Mouse (Mus musculus): ENCODE data around the gene P2ry2.

The P2ry2 gene

DNA sequence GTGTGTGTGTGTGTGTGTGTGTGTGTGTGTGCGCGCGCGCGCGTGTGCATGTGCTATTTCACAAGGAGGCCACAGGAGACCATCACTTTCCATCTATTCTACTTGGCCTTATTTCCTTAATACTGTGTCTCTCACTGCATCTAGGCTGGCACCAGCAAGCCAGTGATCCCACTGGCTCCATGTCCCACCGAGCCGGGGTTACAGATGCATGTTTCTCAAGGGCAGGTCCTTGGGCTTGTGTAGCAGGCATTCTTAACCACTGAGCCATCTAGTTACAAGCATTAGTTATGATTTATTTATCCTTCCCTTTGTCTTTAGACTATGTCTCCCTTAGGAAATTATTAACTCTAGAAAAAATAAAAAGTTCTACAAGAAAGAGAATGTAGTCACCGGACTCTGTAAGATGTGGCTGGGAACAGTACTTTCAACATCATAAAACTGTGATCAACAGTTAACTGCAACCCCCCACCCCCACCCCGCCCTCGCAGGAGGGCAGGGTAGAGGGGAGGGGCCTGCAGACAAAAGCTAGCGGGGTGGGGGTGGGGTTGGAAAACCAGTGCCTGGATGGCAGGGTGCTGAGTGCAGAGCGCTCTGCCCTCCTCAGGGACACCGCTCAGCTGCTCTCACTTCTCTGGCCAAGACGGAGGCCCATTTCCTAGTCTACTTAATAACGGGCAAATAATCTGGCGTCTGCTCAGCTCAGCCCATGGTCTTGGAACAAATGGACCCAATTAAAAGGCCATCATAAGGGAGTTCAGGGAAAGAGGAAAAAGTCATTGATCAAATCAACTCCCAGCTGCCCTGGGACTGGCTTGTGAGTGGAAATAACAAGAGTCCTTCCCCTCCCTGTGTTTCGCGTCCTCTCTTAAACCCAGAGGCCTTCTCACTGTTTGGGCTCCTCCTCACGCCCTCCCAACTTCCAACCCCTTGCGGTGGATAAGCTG, 27.9 kb downstream of the P2ry2 start:
- DNase-seq, result no peak

DNA sequence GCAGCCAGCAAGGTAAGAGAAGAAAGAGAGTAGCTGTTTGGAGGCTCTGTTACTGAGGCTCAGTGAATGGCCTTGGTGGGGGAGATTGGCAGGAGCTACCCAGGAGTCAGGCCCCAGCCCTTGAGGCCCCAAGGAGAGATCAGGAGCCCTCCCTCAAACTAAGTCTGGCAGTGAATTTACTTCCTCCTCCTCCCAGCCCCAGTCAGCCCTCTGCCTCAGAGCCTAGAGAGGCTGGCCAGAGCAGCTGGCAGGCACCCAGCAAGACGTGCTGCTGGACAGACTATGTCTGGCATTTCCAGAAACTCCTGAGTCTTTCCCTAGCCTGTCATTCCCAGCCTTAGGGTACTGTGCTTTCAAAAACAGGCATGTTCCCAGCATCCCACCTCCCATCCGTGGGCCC, 33.5 kb downstream of the P2ry2 start:
- DNase-seq, result no peak

DNA sequence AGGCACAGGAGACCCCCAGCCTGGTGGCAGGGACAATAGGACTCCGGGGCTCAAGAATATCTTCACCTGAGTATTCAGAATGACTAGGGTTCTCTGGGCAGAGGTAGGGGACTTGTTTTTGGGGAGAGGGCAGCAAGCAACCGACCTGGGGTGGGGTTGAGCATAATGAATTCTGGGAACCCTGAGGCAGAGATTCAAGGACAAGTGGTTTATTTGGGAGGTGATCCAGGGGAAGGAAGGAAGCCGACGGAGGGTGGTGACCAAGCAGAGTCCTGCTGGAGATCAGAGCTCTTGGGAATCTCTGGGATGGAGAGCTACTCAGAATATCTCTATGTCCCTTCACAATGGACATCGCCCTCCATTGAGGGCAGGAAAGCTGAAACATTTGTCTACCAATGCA, 34.5 kb downstream of the P2ry2 start:
- DNase-seq, result no peak

DNA sequence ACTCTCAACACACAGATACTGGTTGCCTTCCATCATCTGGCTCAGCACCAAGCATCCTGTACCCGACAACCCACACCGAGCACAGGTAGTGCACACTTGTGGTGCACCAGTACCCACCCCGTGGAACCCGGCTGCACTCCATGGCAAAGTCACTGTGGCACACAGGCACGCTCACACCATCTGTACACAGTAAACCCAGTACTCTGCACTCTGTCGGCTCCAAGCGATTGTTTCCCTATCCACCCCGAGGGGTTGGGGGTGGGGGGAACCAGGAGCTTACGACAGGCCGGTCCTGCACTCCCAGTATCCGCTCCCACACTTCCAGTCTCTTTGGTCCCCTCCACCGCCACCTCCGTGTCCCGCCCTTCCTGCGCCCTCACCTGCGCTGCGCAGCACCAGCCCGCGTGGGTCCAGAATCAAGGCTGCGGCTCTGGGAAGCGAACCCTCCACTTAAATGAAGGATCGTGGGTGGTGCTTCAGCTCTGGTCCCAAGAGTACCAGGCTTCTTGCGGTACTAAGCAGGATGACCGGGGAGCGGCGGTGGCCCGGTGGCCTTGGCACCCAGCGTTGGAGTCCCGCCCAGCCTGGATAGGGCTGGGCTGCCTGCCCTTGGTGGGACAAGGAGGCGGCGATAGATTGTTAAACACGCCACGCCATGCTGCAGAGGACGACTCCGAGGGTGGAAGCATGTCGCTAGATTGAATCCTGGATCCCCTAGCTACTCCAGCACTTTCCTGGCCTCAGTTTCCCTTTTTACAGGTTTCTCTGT, 38.3 kb downstream of the P2ry2 start, which contains the start of gene P2ry6:
P2ry6 (minus strand) TSS at position 515 of the 769 bp plus-strand sequence.
- DNase-seq, result no peak

DNA sequence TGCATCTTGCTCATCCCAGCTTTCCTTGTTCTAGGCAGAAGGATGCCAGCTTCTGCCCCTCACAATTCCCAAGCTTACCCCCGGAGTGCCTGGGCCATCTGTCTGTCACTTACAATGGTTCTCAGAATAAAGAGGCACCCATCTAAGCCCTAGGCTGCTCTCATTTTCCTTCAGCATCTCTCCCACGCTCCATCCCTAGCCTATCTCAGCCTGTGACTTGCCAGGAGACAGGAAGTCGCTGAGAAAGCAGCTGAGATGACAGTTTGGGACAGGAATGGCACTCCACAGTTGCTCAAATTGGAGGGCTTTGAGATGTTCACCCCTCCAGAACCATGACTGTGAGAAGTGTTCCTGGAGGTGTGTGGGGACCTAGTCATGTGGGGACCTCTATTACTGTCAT, 39.8 kb downstream of the P2ry2 start:
- no peak for DNase-seq

DNA sequence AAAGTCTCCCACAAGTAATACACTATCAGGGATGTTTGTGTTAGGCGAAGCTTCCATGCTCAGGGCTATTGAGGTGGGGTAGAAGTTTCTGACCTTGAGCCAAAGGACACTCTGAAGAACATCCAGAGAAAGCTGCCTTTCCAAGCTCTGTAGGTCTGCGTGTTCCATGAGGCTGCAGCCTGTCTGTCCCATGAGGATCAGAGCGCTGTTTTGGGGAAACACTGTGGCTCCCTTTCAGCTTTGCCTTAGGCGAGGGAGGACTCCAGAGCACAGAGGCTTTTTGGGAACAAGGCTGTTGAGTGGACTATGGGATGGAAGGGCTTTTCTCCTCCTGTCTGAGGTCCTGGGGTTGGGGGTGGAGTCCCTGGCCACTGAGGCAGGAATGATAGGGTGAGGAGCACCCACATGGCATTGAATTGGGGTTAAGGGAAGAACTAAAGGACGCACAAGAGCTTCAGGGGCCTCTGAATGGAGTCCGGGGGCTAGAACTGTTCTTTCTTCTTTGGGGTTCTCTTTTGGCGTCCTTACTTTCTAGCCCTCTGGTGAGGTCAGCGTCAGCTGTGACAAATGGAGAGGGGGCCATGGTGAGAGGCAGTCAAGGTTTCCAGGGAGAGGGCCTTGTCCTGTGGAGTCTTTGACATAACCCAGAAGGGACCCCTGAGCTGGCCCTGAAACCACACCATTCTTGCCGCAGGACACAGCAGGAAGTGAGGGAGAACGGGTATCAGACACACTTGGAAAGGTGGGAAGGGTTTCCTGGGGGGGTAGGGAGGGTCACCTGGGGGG, 43.6 kb downstream of the P2ry2 start:
- DNase-seq, result no peak

DNA sequence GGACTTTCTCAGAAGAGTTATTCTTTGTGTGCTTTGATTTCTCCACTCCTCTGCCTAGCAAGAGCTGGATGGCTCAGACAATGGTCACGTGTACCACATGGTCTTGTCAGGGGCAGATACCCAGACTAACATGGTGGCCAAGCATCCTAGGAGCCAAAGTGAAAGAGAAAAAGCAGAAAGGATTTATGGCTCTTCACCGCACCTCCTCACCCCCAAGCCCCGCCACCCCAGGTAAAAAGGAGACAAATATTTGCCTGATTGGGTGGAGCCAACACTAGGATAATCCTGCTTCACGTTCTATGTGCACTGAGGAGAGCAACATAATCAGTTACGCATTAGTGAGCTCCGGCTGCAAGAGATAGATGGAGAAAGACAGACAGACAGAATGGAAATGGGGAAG, 44.3 kb downstream of the P2ry2 start:
- no peak for DNase-seq

DNA sequence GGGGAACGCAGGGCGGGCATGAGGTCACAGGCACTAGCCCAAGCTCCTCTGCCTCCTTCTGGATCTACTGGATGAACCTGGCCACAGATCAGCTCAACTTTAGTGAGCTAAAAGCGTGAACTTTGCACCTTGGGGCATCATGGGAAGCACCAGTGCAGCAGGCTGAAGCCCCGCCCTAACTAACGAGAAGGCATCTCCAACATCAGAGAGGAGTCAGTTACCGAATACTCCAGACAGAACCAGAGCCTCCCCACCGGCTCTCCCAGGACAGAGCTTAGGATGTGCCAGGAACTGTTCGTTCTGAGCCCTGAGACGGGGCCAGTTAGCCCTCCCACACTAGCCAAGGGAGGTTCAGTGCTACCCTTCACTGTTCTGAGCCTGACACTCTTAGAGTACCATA, 44.8 kb downstream of the P2ry2 start:
- no peak for DNase-seq

DNA sequence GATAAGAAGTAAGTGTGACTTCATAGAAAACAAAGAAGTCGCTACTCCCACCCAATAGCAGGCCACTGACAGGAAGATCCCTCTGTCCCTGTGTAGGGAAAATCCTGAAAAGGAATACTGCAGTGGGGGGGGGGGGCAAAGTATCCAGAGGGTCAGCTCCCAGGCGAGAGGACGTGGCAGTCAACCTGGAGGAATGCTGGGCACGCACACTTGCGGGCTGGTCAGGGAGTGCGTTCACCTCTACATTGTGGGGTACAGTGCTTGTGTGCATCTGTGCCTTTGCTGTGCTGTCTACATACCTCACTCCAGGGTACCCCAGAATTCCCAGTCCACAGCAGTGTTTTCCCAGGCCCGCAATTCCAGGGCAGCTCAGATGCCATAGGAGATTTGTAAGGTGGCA, 46.7 kb downstream of the P2ry2 start:
- no peak for DNase-seq

DNA sequence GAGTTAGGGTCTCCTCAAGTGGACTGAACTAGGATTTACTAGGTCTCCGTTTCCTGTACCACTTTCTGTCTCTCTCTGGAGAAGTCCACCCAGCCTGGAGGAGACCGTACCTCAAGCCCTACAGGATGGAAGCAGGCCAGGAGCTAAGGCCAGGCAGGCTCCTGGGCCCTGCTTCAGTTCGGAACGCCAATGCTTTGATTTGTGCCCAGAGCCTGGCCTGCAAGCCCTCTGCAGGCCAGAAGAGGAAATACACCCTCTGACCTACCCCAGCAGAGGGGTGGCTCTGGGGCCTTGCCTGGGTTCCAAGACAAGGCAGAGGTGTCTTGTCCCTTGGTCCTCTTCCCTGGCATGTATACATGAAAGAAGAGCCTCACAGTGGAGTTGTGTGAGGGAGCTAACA, 47.6 kb downstream of the P2ry2 start:
- no peak for DNase-seq

DNA sequence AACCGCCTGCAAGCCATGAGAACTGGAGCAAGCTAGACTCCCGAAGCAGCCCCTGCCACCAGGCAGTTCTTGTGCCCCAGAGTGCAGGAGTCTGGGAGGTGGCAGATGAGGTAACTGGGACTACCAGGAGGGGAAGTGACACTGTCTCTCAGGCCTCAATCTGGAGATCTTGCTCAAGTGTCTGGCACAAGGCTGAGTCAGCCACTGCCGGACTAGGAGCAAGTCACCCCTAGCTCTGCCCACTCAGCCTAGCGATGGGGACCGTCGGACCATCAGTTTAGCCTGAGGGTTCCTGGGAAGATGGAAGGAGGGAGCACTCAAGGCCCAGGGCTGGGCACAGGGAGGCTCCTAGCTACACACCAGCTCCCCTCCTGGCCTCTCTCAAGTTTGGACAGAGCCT, 48.4 kb downstream of the P2ry2 start:
- DNase-seq, result no peak

DNA sequence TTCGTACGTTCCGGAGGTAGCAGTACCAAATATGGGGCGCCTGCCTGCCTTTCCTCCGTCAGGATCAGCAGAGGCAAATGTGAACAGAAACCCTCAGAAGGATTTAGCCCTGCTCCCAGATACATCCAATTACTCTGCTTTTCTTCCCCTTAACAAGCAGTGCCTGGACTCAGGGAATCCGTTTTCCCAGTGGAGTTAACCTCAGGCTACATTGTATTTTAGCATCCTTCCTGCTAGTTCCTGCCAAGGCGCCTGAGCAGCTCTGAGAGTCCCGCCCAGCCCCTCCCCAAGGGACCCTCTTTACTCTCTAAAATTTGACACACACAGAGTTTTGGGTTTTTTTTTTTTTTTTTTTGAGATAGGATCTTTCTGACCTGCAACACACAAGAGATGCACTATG, 49.3 kb downstream of the P2ry2 start:
- DNase-seq, result no peak

DNA sequence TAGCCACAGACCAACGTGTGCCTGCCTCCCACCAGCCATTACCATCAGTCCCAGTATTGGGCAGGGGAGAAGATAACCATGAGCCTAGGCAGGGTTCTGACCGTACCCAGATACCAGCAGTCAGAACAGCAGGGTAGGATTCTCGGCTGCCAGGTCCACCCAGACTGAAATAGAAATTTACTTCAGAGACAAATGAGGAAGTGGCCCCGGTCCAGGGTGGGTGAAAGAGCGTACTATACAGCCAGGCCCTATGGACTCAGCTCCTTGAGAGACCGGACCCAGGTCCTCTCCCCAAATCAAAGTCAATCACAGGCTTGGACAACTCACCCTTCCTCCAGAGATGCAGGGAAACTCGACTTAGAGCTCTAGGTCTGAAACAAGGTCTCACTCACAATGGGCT, 51.5 kb downstream of the P2ry2 start:
- no peak for DNase-seq

DNA sequence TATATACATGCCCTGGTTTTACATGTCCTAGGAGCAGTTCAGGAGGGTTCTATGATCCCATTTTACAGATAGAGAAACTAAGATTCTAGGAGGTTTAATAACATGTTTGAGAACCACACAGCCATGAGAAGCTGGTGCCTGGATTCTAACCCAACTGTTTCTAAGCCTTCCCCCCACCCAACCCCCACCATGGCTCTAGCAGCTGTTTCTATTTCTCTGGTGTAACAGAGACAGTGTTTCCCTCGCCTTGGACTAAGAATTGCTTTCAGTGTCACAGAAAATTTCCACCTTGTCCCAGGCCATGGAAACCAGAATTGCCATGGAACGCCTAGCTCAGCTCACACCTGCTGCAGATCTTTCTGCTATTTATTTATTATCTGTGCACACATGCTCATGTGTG, 52.2 kb downstream of the P2ry2 start:
- no peak for DNase-seq

DNA sequence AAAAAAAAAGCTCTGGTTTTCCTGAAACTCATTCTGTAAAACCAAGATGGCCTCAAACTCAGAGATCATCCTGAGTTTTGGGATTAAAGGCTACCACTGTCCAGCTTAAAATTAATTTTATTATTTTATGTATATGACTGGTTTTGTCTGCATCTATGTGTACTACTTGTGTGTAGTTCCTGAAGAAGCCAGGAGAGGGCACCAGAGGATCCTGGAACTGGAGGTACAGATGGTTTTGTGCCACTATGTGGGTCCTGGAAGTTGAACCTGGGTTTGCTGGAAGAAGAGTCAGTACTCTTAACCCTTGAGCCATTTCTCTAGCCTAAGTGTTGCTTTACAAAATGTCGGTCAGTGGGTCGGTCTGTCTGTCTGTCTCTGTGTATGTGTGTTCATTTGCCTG, 54.2 kb downstream of the P2ry2 start:
- no peak for DNase-seq

DNA sequence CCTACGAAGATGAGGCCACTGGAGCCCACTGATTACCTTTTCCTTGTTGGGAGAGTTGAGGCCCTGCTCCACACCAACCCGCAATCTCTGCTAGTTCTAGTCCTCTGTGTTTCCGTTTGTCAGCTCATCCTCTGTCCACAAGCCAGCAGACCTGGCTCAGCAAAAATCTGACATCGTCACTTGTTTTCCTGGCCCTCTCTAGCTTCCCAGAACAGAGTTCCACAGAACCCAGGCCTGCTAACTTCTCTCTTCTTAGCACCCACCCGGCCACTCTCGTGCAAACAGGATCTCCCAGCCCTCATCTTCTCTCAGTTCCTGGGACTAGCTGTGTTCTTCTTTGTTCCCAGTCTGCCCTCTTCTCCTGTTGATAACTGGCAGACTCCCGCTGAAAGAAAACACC, 60.0 kb downstream of the P2ry2 start:
- DNase-seq, result no peak

DNA sequence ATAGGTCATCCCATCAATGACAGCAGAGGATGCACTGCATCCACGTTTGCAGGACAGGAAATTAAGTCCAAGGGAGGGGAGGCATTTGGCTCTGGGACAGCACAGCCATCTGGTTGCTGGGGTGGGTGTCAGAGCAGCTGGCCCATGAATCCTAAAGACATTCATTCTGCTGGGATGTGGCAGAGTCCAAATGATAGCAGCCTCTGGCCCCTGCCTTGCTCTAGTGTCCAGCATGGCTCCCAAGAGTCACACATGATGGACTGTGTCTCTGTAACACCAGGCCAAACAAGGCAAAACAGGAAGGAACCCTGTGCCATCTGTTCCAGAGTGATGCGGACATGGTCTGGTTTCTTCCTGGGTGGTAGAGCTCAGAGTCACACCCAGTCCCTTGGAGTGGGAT, 60.8 kb downstream of the P2ry2 start:
- no peak for DNase-seq

DNA sequence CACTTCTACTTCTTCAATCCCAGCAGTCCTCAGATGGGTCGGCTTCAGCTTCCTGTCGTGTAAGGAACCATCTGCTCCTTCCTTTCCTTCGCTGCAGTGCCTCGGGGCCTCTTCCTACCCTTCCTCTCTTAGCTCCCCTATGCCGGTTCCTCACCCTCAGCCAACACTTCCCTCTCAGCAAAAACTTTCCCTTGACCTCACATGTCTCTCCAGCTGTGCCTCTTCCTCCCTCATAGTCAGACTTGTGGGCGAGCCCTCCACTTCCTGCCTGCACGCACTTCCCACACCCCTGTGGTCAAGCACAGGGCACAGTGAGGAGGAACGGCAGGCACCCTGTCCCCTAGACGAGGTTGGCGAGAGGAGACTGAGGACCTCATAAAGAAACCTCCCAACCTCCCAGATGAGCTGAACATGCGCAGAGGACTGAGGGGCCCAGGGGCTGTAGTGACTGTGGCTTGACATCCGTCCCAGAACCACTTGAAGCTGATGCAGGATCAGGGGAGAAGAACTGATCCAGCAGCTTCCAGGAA, 62.1 kb downstream of the P2ry2 start:
- no peak for DNase-seq

DNA sequence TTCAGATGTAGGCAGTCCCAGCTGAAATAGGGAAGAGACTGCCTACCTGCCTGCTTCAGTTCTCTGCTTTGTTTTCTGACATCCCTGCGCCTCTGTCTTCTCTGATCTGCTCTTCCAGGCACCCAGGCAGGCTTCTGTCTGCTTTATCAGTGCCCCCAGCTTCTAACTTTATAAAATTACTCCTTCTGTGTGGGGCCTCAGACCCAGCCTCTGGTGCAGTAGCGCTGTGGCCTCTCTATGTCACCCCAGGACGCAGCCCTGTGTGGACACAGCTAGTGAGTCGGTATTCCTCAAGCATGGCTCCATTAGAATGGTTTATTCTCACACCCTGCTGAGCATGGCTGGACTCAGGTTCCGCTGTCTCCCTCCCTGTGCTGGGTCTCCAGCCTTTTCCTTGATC, 62.6 kb downstream of the P2ry2 start:
- DNase-seq, result no peak
